Mouse (Mus musculus) MEL (cell line): ENCODE measurements around the gene Odf3. TPM values are rescaled to one million over a fixed set of nuclear protein-coding genes. Genes with fewer than 3 reads are reported as not detected.

Source experiments
- DNase-seq: peaks from one replicate; pipeline ENCODE4 v3.0.0; 2011; ENCODE audit warnings: low read depth, low spot score
- H3K27ac ChIP-seq: 2 replicates; pipeline ENCODE4 v1.5.1; 2012; ENCODE audit warnings: low read depth, mild to moderate bottlenecking, control low read depth, low read length, moderate library complexity; ENCODE audit not compliant: control insufficient read depth
- H3K27me3 ChIP-seq, 2 experiments: fragments of 150-350 bp in 1 of 2; sonication (generic) in 1 of 2; 2 replicates each; pipeline ENCODE4 v1.6.1; 2012; ENCODE audit warnings: low read length in 2 of 2, mild to moderate bottlenecking in 2 of 2, improper control_type of control experiment in 1 of 2, moderate library complexity in 1 of 2; ENCODE audit not compliant: insufficient read depth in 2 of 2, control insufficient read depth in 1 of 2
- H3K36me3 ChIP-seq, 2 experiments: 2 replicates each; pipeline ENCODE4 v1.6.1; 2012 to 2014; ENCODE audit warnings: low read length in 2 of 2, improper control_type of control experiment in 1 of 2, inconsistent platforms in 1 of 2, mild to moderate bottlenecking in 1 of 2; ENCODE audit not compliant: insufficient read depth in 2 of 2, control insufficient read depth in 1 of 2
- H3K4me1 ChIP-seq, 2 experiments: fragments of 150-350 bp in 1 of 2; sonication (generic) in 1 of 2; 2 replicates each; pipeline ENCODE4 v1.6.1; 2012; ENCODE audit warnings: low read length in 2 of 2, improper control_type of control experiment in 1 of 2, mild to moderate bottlenecking in 1 of 2; ENCODE audit not compliant: insufficient read depth in 2 of 2, control insufficient read depth in 1 of 2
- H3K4me3 ChIP-seq, 2 experiments: fragments of 150-350 bp in 1 of 2; sonication (generic) in 1 of 2; 2 replicates each; pipeline ENCODE4 v1.5.1; 2012; ENCODE audit warnings: low read depth in 2 of 2, low read length in 2 of 2, mild to moderate bottlenecking in 2 of 2, moderate library complexity in 2 of 2, control low read depth in 1 of 2, improper control_type of control experiment in 1 of 2; ENCODE audit not compliant: control insufficient read depth in 1 of 2, insufficient read depth in 1 of 2
- H3K79me2 ChIP-seq: 2 replicates; pipeline ENCODE4 v1.6.1; 2012; ENCODE audit warnings: mild to moderate bottlenecking, low read length, moderate library complexity; ENCODE audit not compliant: control insufficient read depth, poor library complexity, insufficient read depth
- H3K9ac ChIP-seq: 2 replicates; pipeline ENCODE4 v1.6.1; 2012; ENCODE audit warnings: low read depth, mild to moderate bottlenecking, control low read depth, low read length, moderate library complexity; ENCODE audit not compliant: control insufficient read depth, poor library complexity, severe bottlenecking
- H3K9me3 ChIP-seq: fragments of 150-350 bp; sonication (generic); replicated peaks from 2 replicates; pipeline ENCODE4 v1.6.1; 2012; ENCODE audit warnings: mild to moderate bottlenecking, low read length, improper control_type of control experiment, moderate library complexity; ENCODE audit not compliant: insufficient read depth
- BHLHE40 ChIP-seq: IDR thresholded peaks from 2 replicates; pipeline ENCODE4 v1.6.1; 2012; ENCODE audit warnings: low read depth, mild to moderate bottlenecking, inconsistent platforms, low read length, improper control_type of control experiment, borderline replicate concordance
- CHD1 ChIP-seq: IDR thresholded peaks from 2 replicates; pipeline ENCODE4 v1.6.1; 2012; ENCODE audit warnings: low read depth, mild to moderate bottlenecking, inconsistent platforms, low read length, improper control_type of control experiment
- E2F4 ChIP-seq: IDR thresholded peaks from 2 replicates; pipeline ENCODE4 v1.6.1; 2011; ENCODE audit warnings: low read depth, low read length, improper control_type of control experiment, borderline replicate concordance
- EP300 ChIP-seq, 2 experiments: IDR thresholded peaks; 2 replicates each; pipeline ENCODE4 v1.6.1; 2011; ENCODE audit warnings: improper control_type of control experiment in 2 of 2, low read length in 2 of 2, low read depth in 1 of 2, mild to moderate bottlenecking in 1 of 2
- GATA1 ChIP-seq: IDR thresholded peaks from 2 replicates; pipeline ENCODE4 v1.6.1; 2011; ENCODE audit warnings: low read depth, low read length, improper control_type of control experiment
- JUND ChIP-seq: IDR thresholded peaks from 2 replicates; pipeline ENCODE4 v1.6.1; 2011; ENCODE audit warnings: low read depth, mild to moderate bottlenecking, improper control_type of control experiment, low read length
- KAT2A ChIP-seq: conservative IDR thresholded peaks from 2 replicates; pipeline ENCODE4 v1.6.1; 2012; ENCODE audit warnings: low read depth, low read length, improper control_type of control experiment, inconsistent platforms
- MAFK ChIP-seq: IDR thresholded peaks from 2 replicates; pipeline ENCODE4 v1.6.1; 2011; ENCODE audit warnings: low read depth, mild to moderate bottlenecking, low read length, improper control_type of control experiment, borderline replicate concordance
- MAX ChIP-seq: IDR thresholded peaks from 2 replicates; pipeline ENCODE4 v1.6.1; 2011; ENCODE audit warnings: low read length, improper control_type of control experiment
- MAZ ChIP-seq: IDR thresholded peaks from 2 replicates; pipeline ENCODE4 v1.6.1; 2012; ENCODE audit warnings: low read depth, mild to moderate bottlenecking, inconsistent platforms, low read length, improper control_type of control experiment
- MYC ChIP-seq: IDR thresholded peaks from 2 replicates; pipeline ENCODE4 v1.6.1; 2011; ENCODE audit warnings: low read depth, mild to moderate bottlenecking, low read length, improper control_type of control experiment, moderate library complexity
- NRF1 ChIP-seq: IDR thresholded peaks from 2 replicates; pipeline ENCODE4 v1.6.1; 2014; ENCODE audit warnings: low read depth, mild to moderate bottlenecking, inconsistent platforms, low read length, improper control_type of control experiment, moderate library complexity; ENCODE audit not compliant: poor library complexity, insufficient read depth, severe bottlenecking
- POLR2A ChIP-seq, 2 experiments: IDR thresholded peaks; 2 replicates each; pipeline ENCODE4 v1.6.1; 2011 to 2012; ENCODE audit warnings: low read length in 2 of 2, mild to moderate bottlenecking in 2 of 2, control low read depth in 1 of 2, improper control_type of control experiment in 1 of 2, low read depth in 1 of 2, moderate library complexity in 1 of 2; ENCODE audit not compliant: control insufficient read depth in 1 of 2, insufficient read depth in 1 of 2, poor library complexity in 1 of 2
- RCOR1 ChIP-seq: IDR thresholded peaks from 2 replicates; pipeline ENCODE4 v1.6.1; 2012; ENCODE audit warnings: low read depth, mild to moderate bottlenecking, inconsistent platforms, low read length, improper control_type of control experiment
- SIN3A ChIP-seq: IDR thresholded peaks from 2 replicates; pipeline ENCODE4 v1.6.1; 2012; ENCODE audit warnings: low read length, improper control_type of control experiment, inconsistent platforms
- TAL1 ChIP-seq: IDR thresholded peaks from 2 replicates; pipeline ENCODE4 v1.6.1; 2012; ENCODE audit warnings: mild to moderate bottlenecking, inconsistent platforms, low read length, moderate library complexity, mixed read lengths
- TBP ChIP-seq: IDR thresholded peaks from 2 replicates; pipeline ENCODE4 v1.8.0; 2011; ENCODE audit warnings: low read depth, low read length, improper control_type of control experiment
- UBTF ChIP-seq: IDR thresholded peaks from 2 replicates; pipeline ENCODE4 v1.6.1; 2012; ENCODE audit warnings: low read depth, mild to moderate bottlenecking, inconsistent platforms, low read length, improper control_type of control experiment, moderate library complexity, borderline replicate concordance; ENCODE audit not compliant: insufficient read depth
- USF1 ChIP-seq: IDR thresholded peaks from 2 replicates; pipeline ENCODE4 v1.6.1; 2014; ENCODE audit warnings: low read depth, mild to moderate bottlenecking, inconsistent platforms, low read length, improper control_type of control experiment, moderate library complexity
- ZC3H11A ChIP-seq: IDR thresholded peaks from 2 replicates; pipeline ENCODE4 v1.6.1; 2012; ENCODE audit warnings: low read depth, mild to moderate bottlenecking, inconsistent platforms, low read length, improper control_type of control experiment
- ZMIZ1 ChIP-seq: IDR thresholded peaks from 2 replicates; pipeline ENCODE4 v1.6.1; 2012; ENCODE audit warnings: low read depth, mild to moderate bottlenecking, inconsistent platforms, low read length, improper control_type of control experiment, moderate library complexity
- ZNF384 ChIP-seq: IDR thresholded peaks from 2 replicates; pipeline ENCODE4 v1.6.1; 2012; ENCODE audit warnings: low read depth, mild to moderate bottlenecking, inconsistent platforms, low read length, improper control_type of control experiment
- polyA plus RNA-seq, 2 experiments: library from polyadenylated mRNA; stranded (reverse) in 1 of 2; unstranded in 1 of 2; fragments of >175 nt in 1 of 2; fragments of >200 nt in 1 of 2; gene quantifications; 2 replicates each; pipeline versions ENCODE4 v1.2.1 to v1.2.4; 2012; ENCODE audit warnings: low replicate concordance in 2 of 2, low read depth in 1 of 2; ENCODE audit not compliant: insufficient read length in 2 of 2, insufficient read depth in 1 of 2, missing spikeins in 1 of 2
- total RNA-seq: library from RNA; depleted of rRNA; stranded (reverse); fragments of 300-350 nt; gene quantifications from 2 replicates; pipeline ENCODE4 v1.2.3, GENCODE M21; 2012

Odf3 gene
- total and polyA plus RNA-seq, 3 experiments = not detected

GRCm38 (mm10) chr7:140880419-140880818 is 32.8 kb downstream of the Odf3 start:
- H3K79me2 ChIP-seq = peaks cover 15% of the 10 kb centered on the region
- no peak overlapping the region for H3K27ac ChIP-seq

GRCm38 (mm10) chr7:140880865-140881515 is 33.4 kb downstream of the Odf3 start:
- H3K36me3 ChIP-seq = peaks cover 0 to 18% of the 10 kb centered on the region in 2 experiments; a peak in 2 of 4 replicates
- no peaks in the 10 kb centered on the region for H3K27me3 ChIP-seq
- H3K79me2 ChIP-seq = peaks cover 15% of the 10 kb centered on the region
- TF ChIP-seq E2F4 (no peak), USF1 (0 out of 2 replicates have a peak, but pooled peaks have one; percentile 44), MAZ (no peak), SIN3A (no peak), ZNF384 (peak; percentile 68; the same call in 1 of the 2 replicates), JUND (no peak)
- no peak for DNase-seq
- H3K9me3 ChIP-seq = no peaks in the 10 kb centered on the region
- H3K4me3 ChIP-seq = peak overlapping the region; percentile 92
- H3K4me1 ChIP-seq = peaks cover 0 to 14% of the 10 kb centered on the region in 2 experiments; a peak in 3 of 4 replicates
- H3K9ac ChIP-seq = peak overlapping the region; percentile 66
- H3K27ac ChIP-seq = no peak overlapping the region; the same call in 1 of the 2 replicates

More at GRCm38 (mm10) chr7:140880419-140880818, 32.8 kb downstream of the Odf3 start:
- TF ChIP-seq UBTF = no peak
- no peak for TF ChIP-seq JUND
- no peak for TF ChIP-seq MAFK
- TF ChIP-seq E2F4 = no peak
- no peak for TF ChIP-seq POLR2A (IDR thresholded peaks at IDR 0.05; ENCODE audit: control insufficient read depth in 1 of 2, insufficient read depth in 1 of 2, low read depth in 1 of 2, low read length in 2 of 2, poor library complexity in 1 of 2)
- TF ChIP-seq TAL1 = no peak
- TF ChIP-seq MAX = no peak
- no peak for TF ChIP-seq BHLHE40
- no peak for TF ChIP-seq ZMIZ1
- TF ChIP-seq RCOR1 = no peak
- no peak for TF ChIP-seq EP300 (IDR thresholded peaks at IDR 0.05; ENCODE audit: low read depth in 1 of 2, low read length in 2 of 2)
- TF ChIP-seq GATA1 = no peak
- TF ChIP-seq KAT2A = no peak
- no peak for TF ChIP-seq MYC
- TF ChIP-seq NRF1 = no peak
- TF ChIP-seq TBP = no peak
- TF ChIP-seq CHD1 = no peak
- TF ChIP-seq ZC3H11A = no peak
- Histone ChIP-seq H3K4me1 (peaks cover 0 to 14% of the 10 kb centered on the region in 2 experiments; a peak in 3 of 4 replicates), H3K9me3 (no peaks in the 10 kb centered on the region), H3K27me3 (no peaks in the 10 kb centered on the region), H3K4me3 (no peak overlapping the region), H3K9ac (no peak overlapping the region), H3K36me3 (peaks cover 0 to 18% of the 10 kb centered on the region in 2 experiments; a peak in 2 of 4 replicates)
- no peak for DNase-seq
